Mouse (Mus musculus) left cerebral cortex, adult 2 months (tissue): ENCODE results near the gene Ncoa1. TPM values are rescaled to one million over a fixed set of nuclear protein-coding genes. Genes with fewer than 3 reads are reported as not detected.
"Not testable (repeated sequence)": the region's sequence is repeated elsewhere in the genome, so short reads cannot be mapped to it uniquely, and the experiment has no call there.

Experiments used
- DNase-seq, 2 experiments: peaks; one replicate each; pipeline ENCODE4 v3.0.0; 2021 to 2022; ENCODE audit warnings: low spot score in 2 of 2, mixed read lengths in 1 of 2; ENCODE audit errors: extremely low spot score in 1 of 2
- H3K27ac ChIP-seq: fragments of 200-600 bp; 2 replicates; pipeline ENCODE4 v1.8.1; 2022
- H3K4me3 ChIP-seq: fragments of 200-600 bp; 2 replicates; pipeline ENCODE4 v1.8.1; 2022
- CTCF ChIP-seq: fragments of 200-600 bp; IDR thresholded peaks from 2 replicates; pipeline ENCODE4 v1.8.1; 2022; ENCODE audit warnings: antibody characterized with exemption, mild to moderate bottlenecking, moderate library complexity
- intact Hi-C: fragments of 180-260 bp; cut with DNase I; formaldehyde crosslinking; loops from one replicate; pipeline ENCODE4 v1.15.1; 2025
- total RNA-seq, 2 experiments: library from RNA; stranded (reverse); gene quantifications; 2 replicates each; pipeline ENCODE4 v1.2.3; 2021

The Ncoa1 gene
- total RNA-seq, 2 experiments from 2014 or later = 109 to 115 TPM

- Histone ChIP-seq H3K4me3 (no peak overlapping the region), H3K27ac (no peak overlapping the region)
- intact Hi-C loops = no loop called here
- no peak for TF ChIP-seq CTCF
- no peak for DNase-seq
These were observed 7.9 kb downstream of the Ncoa1 start for GRCm38 (mm10) chr12:4469115-4469514.

- intact Hi-C loops = no loop called here
These were observed 13.3 kb downstream of the Ncoa1 start for GRCm38 (mm10) chr12:4463701-4464100.

GRCm38 (mm10) chr12:4462420-4462819, 14.6 kb downstream of the Ncoa1 start:
- intact Hi-C loops = no loop called here
- DNase-seq = no peak
- Histone ChIP-seq H3K27ac (no peak overlapping the region), H3K4me3 (no peak overlapping the region)
- TF ChIP-seq CTCF = no peak

More at GRCm38 (mm10) chr12:4463701-4464100, 13.3 kb downstream of the Ncoa1 start:
- Histone ChIP-seq H3K27ac (no peak overlapping the region), H3K4me3 (no peak overlapping the region)
- no peak for DNase-seq
- TF ChIP-seq CTCF = no peak

GRCm38 (mm10) chr12:4460990-4461389, 16.0 kb downstream of the Ncoa1 start:
- Histone ChIP-seq H3K4me3 (no peak overlapping the region), H3K27ac (no peak overlapping the region)
- no peak; the same call in 1 of the 2 replicates for TF ChIP-seq CTCF
- DNase-seq = no peak
- intact Hi-C loops = no loop called here

GRCm38 (mm10) chr12:4454956-4455565, 21.9 kb downstream of the Ncoa1 start:
- DNase-seq = no peak
- intact Hi-C loops = no loop called here
- H3K4me3 ChIP-seq = no peak overlapping the region
- TF ChIP-seq CTCF = no peak
- no peak overlapping the region for H3K27ac ChIP-seq

- intact Hi-C loops = no loop called here
- no peak overlapping the region for H3K27ac ChIP-seq
- no peak for TF ChIP-seq CTCF
- H3K4me3 ChIP-seq = no peak overlapping the region
- no peak for DNase-seq
These were observed 22.7 kb downstream of the Ncoa1 start for GRCm38 (mm10) chr12:4454248-4454647.

- no peak overlapping the region for H3K27ac ChIP-seq
- no peak overlapping the region for H3K4me3 ChIP-seq
- intact Hi-C loops = no loop called here
- TF ChIP-seq CTCF = no peak
- no peak for DNase-seq
These were observed 24.7 kb downstream of the Ncoa1 start for GRCm38 (mm10) chr12:4452233-4452632.

- DNase-seq, H3K4me3 ChIP-seq, intact Hi-C loops, H3K27ac ChIP-seq: not testable (repeated sequence)
These were observed 26.5 kb downstream of the Ncoa1 start for GRCm38 (mm10) chr12:4450485-4450884.

- TF ChIP-seq CTCF = no peak
- no peak overlapping the region for H3K4me3 ChIP-seq
- no peak for DNase-seq
- intact Hi-C loops = no loop called here
- no peak overlapping the region for H3K27ac ChIP-seq
These were observed 28.8 kb downstream of the Ncoa1 start for GRCm38 (mm10) chr12:4448076-4448589.

GRCm38 (mm10) chr12:4444946-4445345, 32.0 kb downstream of the Ncoa1 start:
- no peak overlapping the region for H3K4me3 ChIP-seq
- no peak overlapping the region for H3K27ac ChIP-seq
- no peak for DNase-seq
- intact Hi-C loops = no loop called here
- no peak for TF ChIP-seq CTCF

GRCm38 (mm10) chr12:4441451-4441850, 35.5 kb downstream of the Ncoa1 start:
- intact Hi-C loops = no loop called here
- no peak for DNase-seq
- TF ChIP-seq CTCF = no peak
- no peak overlapping the region for H3K27ac ChIP-seq
- no peak overlapping the region for H3K4me3 ChIP-seq

GRCm38 (mm10) chr12:4436198-4436597, 40.8 kb downstream of the Ncoa1 start:
- intact Hi-C loops = no loop called here
- TF ChIP-seq CTCF = no peak
- H3K27ac ChIP-seq = no peak overlapping the region
- no peak for DNase-seq
- no peak overlapping the region for H3K4me3 ChIP-seq

- no peak for TF ChIP-seq CTCF
- Histone ChIP-seq H3K27ac (no peak overlapping the region), H3K4me3 (no peak overlapping the region)
- peak in 1 of 2 experiments; percentile 20 for DNase-seq
- intact Hi-C loops = no loop called here
These were observed 43.4 kb downstream of the Ncoa1 start for GRCm38 (mm10) chr12:4433549-4433948.
